Mouse (Mus musculus): ENCODE data around the gene Ighmbp2. TPM values are rescaled to one million over a fixed set of nuclear protein-coding genes. Genes with fewer than 3 reads are reported as not detected.

The Ighmbp2 gene
- total and polyA plus RNA-seq, 3 experiments, result 7.1 to 11.2 (median 10.3) TPM

DNA sequence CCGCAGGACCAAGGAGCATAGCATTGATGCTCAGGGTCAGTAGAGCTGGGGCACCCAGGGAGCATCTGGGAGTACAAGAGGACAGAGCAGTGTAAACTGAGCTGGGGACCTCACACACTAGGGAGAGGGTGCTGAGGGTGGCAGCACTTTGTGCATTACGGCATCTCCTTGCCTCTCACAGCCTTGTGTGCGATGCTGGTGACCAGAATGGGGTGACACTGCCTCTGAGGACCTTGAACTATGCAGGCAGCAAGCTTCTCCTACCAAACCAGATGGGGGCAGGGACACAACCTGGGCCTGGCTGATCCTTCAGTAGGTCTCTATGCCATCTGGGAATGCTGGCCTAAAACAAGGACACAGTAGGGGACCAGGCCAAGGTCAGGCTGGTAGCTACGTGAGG is 16.1 kb downstream of the Ighmbp2 start:
- no peaks in the 10 kb centered on the region for H3K79me2 ChIP-seq (replicated peaks; ENCODE audit: control insufficient read depth, extremely low read depth, insufficient read depth, poor library complexity, severe bottlenecking)
- peaks cover 87 to 97% of the 10 kb centered on the region in 2 experiments for H3K36me3 ChIP-seq (replicated peaks in 1 of 2; ENCODE audit: control insufficient read depth in 1 of 2, insufficient read depth in 1 of 2, low read length in 1 of 2)
- H3K9me3 ChIP-seq (replicated peaks; ENCODE audit: low read length), result no peaks in the 10 kb centered on the region
- H3K4me3 ChIP-seq (replicated peaks in 1 of 3; ENCODE audit: low read depth in 2 of 3, low read length in 2 of 3, poor library complexity in 1 of 3), result no peak overlapping the region
- dilution Hi-C loops (cut with MboI; ENCODE audit: extremely low pct_ligation_motif_present, extremely low pct_unique_long_range_greater_than_20kb, low sequenced_read_pairs), result no loop called here
- no peak overlapping the region for H3K27ac ChIP-seq (ENCODE audit: insufficient read depth, low read depth)
- H3K4me2 ChIP-seq (ENCODE audit: insufficient read depth, low read depth, poor library complexity, severe bottlenecking), result no peak overlapping the region
- H3K27me3 ChIP-seq (replicated peaks), result no peaks in the 10 kb centered on the region
- in situ Hi-C loops (cut with MboI; ENCODE audit: low pct_ligation_motif_present, low pct_unique_long_range_greater_than_20kb, low sequenced_read_pairs), result no loop called here
- DNase-seq (ENCODE audit: extremely low read depth), result no peak
- no peaks in the 10 kb centered on the region for H3K4me1 ChIP-seq (ENCODE audit: control insufficient read depth in 1 of 2, insufficient read depth in 2 of 2)
- no peak overlapping the region for H3K9ac ChIP-seq (ENCODE audit: insufficient read depth, low read depth)
- no peak for TF ChIP-seq CHD2 (IDR thresholded peaks at IDR 0.05; ENCODE audit: low read length)
- no peak for TF ChIP-seq E2F4 (IDR thresholded peaks at IDR 0.05; ENCODE audit: insufficient replicate concordance, low read depth, low read length)
- TF ChIP-seq ELF1 (IDR thresholded peaks at IDR 0.05; ENCODE audit: low read depth, low read length), result no peak
- no peak for TF ChIP-seq PAX5 (IDR thresholded peaks at IDR 0.05; ENCODE audit: low read length)
- no peak for TF ChIP-seq BHLHE40 (IDR thresholded peaks at IDR 0.05; ENCODE audit: low read depth, low read length)
- TF ChIP-seq NELFE (IDR thresholded peaks at IDR 0.05; ENCODE audit: low read depth, low read length), result no peak
- TF ChIP-seq GABPA (IDR thresholded peaks at IDR 0.05; ENCODE audit: insufficient replicate concordance, low read depth, low read length), result no peak
- no peak for TF ChIP-seq UBTF (IDR thresholded peaks at IDR 0.05; ENCODE audit: low read depth, low read length)
- TF ChIP-seq MYC (IDR thresholded peaks at IDR 0.05; ENCODE audit: low read depth, low read length), result no peak
- no peak for TF ChIP-seq MEF2A (IDR thresholded peaks at IDR 0.05; ENCODE audit: borderline replicate concordance, low read depth, low read length)
- TF ChIP-seq POLR2AphosphoS2 (IDR thresholded peaks at IDR 0.05; ENCODE audit: low read depth, low read length), result no peak
- TF ChIP-seq ZNF384 (IDR thresholded peaks at IDR 0.05; ENCODE audit: low read depth, low read length), result no peak
- TF ChIP-seq TCF12 (IDR thresholded peaks at IDR 0.05; ENCODE audit: low read depth, low read length), result no peak
- TF ChIP-seq EP300 (IDR thresholded peaks at IDR 0.05; ENCODE audit: low read length), result no peak
- TF ChIP-seq USF1 (IDR thresholded peaks at IDR 0.05; ENCODE audit: low read depth, low read length), result no peak
- no peak for TF ChIP-seq MAX (IDR thresholded peaks at IDR 0.05; ENCODE audit: low read length)
- no peak for TF ChIP-seq NRF1 (IDR thresholded peaks at IDR 0.05; ENCODE audit: low read depth, low read length)
- TF ChIP-seq SMC3 (IDR thresholded peaks at IDR 0.05; ENCODE audit: low read depth, low read length), result no peak

DNA sequence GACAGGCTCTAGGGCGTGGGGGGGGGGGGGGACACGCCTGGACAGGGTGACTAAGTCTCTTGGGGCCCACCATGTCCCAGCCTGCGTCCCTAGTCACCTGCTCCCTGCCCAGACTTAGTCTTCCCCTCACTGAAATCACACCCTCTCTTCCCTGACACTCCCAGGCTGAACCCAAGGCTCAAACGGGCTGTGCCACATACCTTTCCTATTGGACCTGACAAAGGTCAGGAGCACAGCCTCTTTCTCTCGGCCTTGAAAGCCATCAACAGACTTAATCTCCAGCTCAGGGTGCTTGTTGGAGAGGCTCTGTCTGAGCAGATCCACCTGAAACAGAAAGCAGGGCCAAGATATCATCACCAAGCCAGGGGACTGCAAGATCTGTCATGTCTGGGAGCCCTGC is 16.7 kb downstream of the Ighmbp2 start:
- Histone ChIP-seq H3K27ac (ENCODE audit: insufficient read depth, low read depth) (no peak overlapping the region), H3K79me2 (replicated peaks; ENCODE audit: control insufficient read depth, extremely low read depth, insufficient read depth, poor library complexity, severe bottlenecking) (no peaks in the 10 kb centered on the region), H3K9ac (ENCODE audit: insufficient read depth, low read depth) (no peak overlapping the region), H3K4me2 (ENCODE audit: insufficient read depth, low read depth, poor library complexity, severe bottlenecking) (no peak overlapping the region), H3K9me3 (replicated peaks; ENCODE audit: low read length) (no peaks in the 10 kb centered on the region), H3K4me1 (ENCODE audit: control insufficient read depth in 1 of 2, insufficient read depth in 2 of 2) (no peaks in the 10 kb centered on the region), H3K36me3 (replicated peaks in 1 of 2; ENCODE audit: control insufficient read depth in 1 of 2, insufficient read depth in 1 of 2, low read length in 1 of 2) (peaks cover 87 to 97% of the 10 kb centered on the region in 2 experiments), H3K27me3 (replicated peaks) (no peaks in the 10 kb centered on the region), H3K4me3 (replicated peaks in 1 of 3; ENCODE audit: low read depth in 2 of 3, low read length in 2 of 3, poor library complexity in 1 of 3) (no peak overlapping the region)
- no peak for TF ChIP-seq RAD21 (IDR thresholded peaks at IDR 0.05; ENCODE audit: low read depth, low read length)
- TF ChIP-seq NRF1 (IDR thresholded peaks at IDR 0.05; ENCODE audit: low read depth, low read length), result no peak
- no peak for TF ChIP-seq ELF1 (IDR thresholded peaks at IDR 0.05; ENCODE audit: low read depth, low read length)
- TF ChIP-seq CHD1 (IDR thresholded peaks at IDR 0.05; ENCODE audit: low read depth, low read length), result no peak
- no peak for TF ChIP-seq MAZ (IDR thresholded peaks at IDR 0.05; ENCODE audit: low read depth, low read length)
- no peak for TF ChIP-seq MYC (IDR thresholded peaks at IDR 0.05; ENCODE audit: low read depth, low read length)
- dilution Hi-C loops (cut with MboI; ENCODE audit: extremely low pct_ligation_motif_present, extremely low pct_unique_long_range_greater_than_20kb, low sequenced_read_pairs), result no loop called here
- in situ Hi-C loops (cut with MboI; ENCODE audit: low pct_ligation_motif_present, low pct_unique_long_range_greater_than_20kb, low sequenced_read_pairs), result no loop called here
- no peak for DNase-seq (ENCODE audit: extremely low read depth)

Measured in CH12.LX (cell line).